Mouse (Mus musculus) intestine, embryonic 16.5 days (tissue): ENCODE measurements at regions not wholly inside any gene's neighbourhood (a gene's known extent, or its start where the extent isn't known, plus 50 kb on each side); places are given as distances from the start of the nearest gene placed in this dataset.

ENCODE experiments used
- ATAC-seq: fragments of 200-750 bp; cut with Nextera tagmentation; 2 replicates; pipeline ENCODE4 v1.8.0; 2017; ENCODE audit warnings: moderate TSS enrichment, moderate library complexity
- H3K27ac ChIP-seq: fragments of 300-500 bp; sonication (generic); 2 replicates; pipeline ENCODE4 v1.5.1; 2014; ENCODE audit warnings: mild to moderate bottlenecking, low read length
- H3K27me3 ChIP-seq: fragments of 300-500 bp; sonication (generic); replicated peaks from 2 replicates; pipeline ENCODE4 v1.6.1; 2014; ENCODE audit warnings: low read length, control low read depth, mixed read lengths; ENCODE audit not compliant: control insufficient read depth, insufficient read depth
- H3K36me3 ChIP-seq: fragments of 300-500 bp; sonication (generic); 2 replicates; pipeline ENCODE4 v1.6.1; 2014; ENCODE audit warnings: low read length, control low read depth; ENCODE audit not compliant: control insufficient read depth, insufficient read depth
- H3K4me1 ChIP-seq: fragments of 300-500 bp; sonication (generic); 2 replicates; pipeline ENCODE4 v1.6.1; 2014; ENCODE audit warnings: low read length, control low read depth, mixed read lengths; ENCODE audit not compliant: control insufficient read depth, insufficient read depth
- H3K4me2 ChIP-seq: fragments of 300-500 bp; sonication (generic); 2 replicates; pipeline ENCODE4 v1.6.1; 2014; ENCODE audit warnings: low read depth, low read length, control low read depth
- H3K4me3 ChIP-seq: fragments of 300-500 bp; sonication (generic); 2 replicates; pipeline ENCODE4 v1.5.1; 2014; ENCODE audit warnings: mild to moderate bottlenecking, low read length
- H3K9ac ChIP-seq: fragments of 300-500 bp; sonication (generic); 2 replicates; pipeline ENCODE4 v1.6.1; 2014; ENCODE audit warnings: low read depth, low read length
- H3K9me3 ChIP-seq: fragments of 300-500 bp; sonication (generic); 2 replicates; pipeline ENCODE4 v1.6.1; 2016; ENCODE audit warnings: low read length, control low read depth; ENCODE audit not compliant: control insufficient read depth
- WGBS: fragments of 180-500 bp; shearing (Covaris S2); extraction: QIAGEN DNeasy Blood & Tissue Kit; methylation state at CpG from one replicate; pipeline ENCODE4 v1.1.7; 2014; 5-methylcytosine and 5-hydroxymethylcytosine counted together

- ATAC-seq, result peak; percentile 55
- Histone ChIP-seq H3K4me3 (no peak overlapping the region), H3K27ac (no peak overlapping the region), H3K4me1 (no peaks in the 10 kb centered on the region), H3K36me3 (no peaks in the 10 kb centered on the region), H3K27me3 (no peaks in the 10 kb centered on the region), H3K4me2 (no peak overlapping the region), H3K9me3 (no peaks in the 10 kb centered on the region), H3K9ac (no peak overlapping the region)
- 60% methylated on average over 8 of the region's 8 CpGs for WGBS
Measured at GRCm38 (mm10) chr13:18063677-18064076, 70.5 kb upstream of the Yae1d1 start.

DNA sequence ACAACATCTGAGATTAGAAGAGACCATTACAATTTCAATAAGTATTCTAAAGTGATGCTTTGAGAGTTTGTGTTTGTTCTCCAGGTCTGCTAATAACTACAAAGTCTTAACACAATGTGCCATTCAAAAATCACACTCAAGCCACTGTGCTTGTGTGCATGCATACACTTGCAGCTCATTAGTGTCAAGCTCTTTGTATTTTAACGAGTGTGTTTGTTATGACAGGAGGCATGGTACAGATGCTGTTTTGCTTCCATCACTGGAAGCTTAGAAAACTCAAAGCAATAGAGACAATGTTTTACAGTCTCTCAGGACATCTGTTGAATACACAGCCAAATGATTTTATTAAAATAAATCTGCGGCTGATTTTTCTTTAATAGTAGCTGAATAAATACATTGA, 67.1 kb upstream of the Yae1d1 start:
- Histone ChIP-seq H3K36me3 (no peaks in the 10 kb centered on the region), H3K4me2 (no peak overlapping the region), H3K9me3 (no peaks in the 10 kb centered on the region), H3K27me3 (no peaks in the 10 kb centered on the region), H3K9ac (no peak overlapping the region), H3K4me1 (no peaks in the 10 kb centered on the region), H3K27ac (no peak overlapping the region), H3K4me3 (no peak overlapping the region)
- 84% methylated on average over 2 of the region's 2 CpGs for WGBS
- ATAC-seq, result no peak

DNA sequence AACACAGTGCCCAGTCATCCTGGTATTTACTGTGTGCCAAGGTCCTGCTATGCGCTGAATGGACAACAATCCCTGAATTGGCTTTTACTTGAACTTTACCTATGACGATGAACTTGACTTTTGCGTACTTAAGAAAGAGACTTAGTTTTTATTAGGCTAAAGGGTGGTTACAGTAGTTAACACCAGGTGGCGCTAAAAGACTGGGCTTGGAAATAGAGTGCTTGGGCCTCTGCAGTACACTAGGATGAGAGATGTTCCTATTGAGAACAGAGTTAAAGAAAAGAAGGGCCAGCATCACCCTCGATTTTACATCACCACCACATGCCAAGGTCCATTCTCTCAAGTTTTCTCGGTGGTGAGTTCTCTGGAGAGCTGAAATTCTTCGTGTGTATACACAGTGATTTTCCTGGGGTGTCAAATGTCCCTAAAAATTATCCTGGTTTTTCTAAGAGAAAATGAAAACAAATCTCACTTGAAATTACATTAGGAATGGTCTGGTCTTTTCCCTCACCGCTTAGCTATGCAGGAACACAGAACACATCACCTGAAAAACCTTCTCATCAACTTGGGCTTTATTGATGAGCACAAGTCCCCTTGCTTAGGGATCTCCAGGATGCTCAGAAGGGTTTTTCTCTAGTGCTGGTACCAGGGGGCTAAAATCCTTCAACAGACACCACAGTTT, 64.2 kb upstream of the Yae1d1 start:
- H3K27ac ChIP-seq, result no peak overlapping the region
- peak; percentile 72; the same call in 1 of the 2 replicates for ATAC-seq
- 21% methylated on average over 8 of the region's 8 CpGs for WGBS

DNA sequence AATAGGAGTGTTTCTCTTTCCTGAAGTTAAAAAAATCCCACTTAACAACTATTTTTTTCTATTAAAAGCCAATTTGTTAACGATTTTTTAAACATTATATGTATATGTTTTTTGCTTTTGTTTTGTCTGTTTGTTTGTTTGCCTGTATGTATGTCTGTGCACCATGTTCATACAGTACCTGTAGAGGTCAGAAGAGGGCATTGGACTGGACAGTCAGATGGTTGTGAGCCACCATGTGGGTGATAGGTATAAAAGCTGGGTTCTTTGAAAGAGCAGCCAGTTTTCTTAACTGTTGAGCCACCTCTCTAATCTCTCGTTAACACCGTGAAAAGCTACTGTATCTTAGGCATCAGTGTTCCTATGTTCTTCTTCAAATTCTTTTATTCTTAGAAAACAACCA, 63.7 kb upstream of the Yae1d1 start:
- ATAC-seq, result 0 out of 2 replicates have a peak, but pooled peaks have one; percentile 44
- Histone ChIP-seq H3K27ac (no peak overlapping the region), H3K4me1 (no peaks in the 10 kb centered on the region), H3K4me2 (no peak overlapping the region), H3K27me3 (no peaks in the 10 kb centered on the region), H3K9ac (no peak overlapping the region), H3K4me3 (no peak overlapping the region), H3K36me3 (no peaks in the 10 kb centered on the region), H3K9me3 (no peaks in the 10 kb centered on the region)
- 64% methylated on average over 3 of the region's 3 CpGs for WGBS

More for the DNA sequence above, 64.2 kb upstream of the Yae1d1 start:
- no peaks in the 10 kb centered on the region for H3K36me3 ChIP-seq
- H3K4me3 ChIP-seq, result no peak overlapping the region
- no peak overlapping the region for H3K4me2 ChIP-seq
- no peaks in the 10 kb centered on the region for H3K9me3 ChIP-seq
- H3K4me1 ChIP-seq, result no peaks in the 10 kb centered on the region
- H3K27me3 ChIP-seq, result no peaks in the 10 kb centered on the region
- no peak overlapping the region for H3K9ac ChIP-seq

- H3K4me1 ChIP-seq, result no peaks in the 10 kb centered on the region
- ATAC-seq, result no peak
- H3K36me3 ChIP-seq, result no peaks in the 10 kb centered on the region
- no peak overlapping the region for H3K4me2 ChIP-seq
- H3K4me3 ChIP-seq, result no peak overlapping the region
- H3K27ac ChIP-seq, result no peak overlapping the region
- 85% methylated on average over 6 of the region's 6 CpGs for WGBS
- no peaks in the 10 kb centered on the region for H3K9me3 ChIP-seq
- H3K27me3 ChIP-seq, result no peaks in the 10 kb centered on the region
- no peak overlapping the region for H3K9ac ChIP-seq
Measured at GRCm38 (mm10) chr13:18043154-18043553, 50.0 kb upstream of the Yae1d1 start.
